Mouse (Mus musculus) limb, embryonic 13.5 days (tissue): ENCODE data around the gene Uba1. TPM values are rescaled to one million over a fixed set of nuclear protein-coding genes. Genes with fewer than 3 reads are reported as not detected.

ENCODE experiments used
- polyA plus RNA-seq: library from polyadenylated mRNA; unstranded; fragments of >200 nt; fragmentation: Nextera tagmentation; extraction: Ambion mirVana; gene quantifications from 2 replicates; pipeline ENCODE4 v1.2.1, GENCODE M21; 2015

Uba1 gene
- polyA plus RNA-seq, 1 experiment from 2014 or later: 220 TPM

Other genes with a start within 250 kb of the Uba1 start
- 6.8 and 8.0 TPM in 2 replicates for gene Jade3, start 232.6 kb upstream of the Uba1 start, polyA plus RNA-seq
- 0.75 and 1.1 TPM in 2 replicates for gene Rgn, start 108.5 kb upstream of the Uba1 start, polyA plus RNA-seq
- 72.7 and 73.9 TPM in 2 replicates for gene Rbm10, start 40.8 kb upstream of the Uba1 start, polyA plus RNA-seq
- gene Ndufb11, start 40.7 kb upstream of the Uba1 start, polyA plus RNA-seq: 207 and 219 TPM in 2 replicates
- gene Cdk16, start 29.6 kb downstream of the Uba1 start, polyA plus RNA-seq: 111 and 116 TPM in 2 replicates
- 56.9 and 60.7 TPM in 2 replicates for gene Usp11, start 45.6 kb downstream of the Uba1 start, polyA plus RNA-seq
- gene Araf, start 139.5 kb downstream of the Uba1 start, polyA plus RNA-seq: 116 and 119 TPM in 2 replicates
- gene Timp1, start 211.8 kb downstream of the Uba1 start, polyA plus RNA-seq: 23.5 and 23.7 TPM in 2 replicates